Mouse (Mus musculus): ENCODE data around the gene Gm21987.

The Gm21987 gene

GRCm38 (mm10) chr16:38395060-38395730 lies 48.4 kb downstream of the Gm21987 start:
- no peak for DNase-seq (ENCODE audit: low spot score)

GRCm38 (mm10) chr16:38396155-38396554 lies 49.3 kb downstream of the Gm21987 start:
- no peak for DNase-seq (ENCODE audit: low spot score)

GRCm38 (mm10) chr16:38398266-38398665 lies 51.4 kb downstream of the Gm21987 start:
- DNase-seq (ENCODE audit: low spot score) = peak; percentile 80

GRCm38 (mm10) chr16:38399076-38399475 lies 52.2 kb downstream of the Gm21987 start:
- DNase-seq (ENCODE audit: low spot score) = no peak

GRCm38 (mm10) chr16:38399531-38400231 lies 52.8 kb downstream of the Gm21987 start:
- DNase-seq (ENCODE audit: low spot score) = peak; percentile 72

GRCm38 (mm10) chr16:38400311-38400960 lies 53.6 kb downstream of the Gm21987 start:
- DNase-seq (ENCODE audit: low spot score) = no peak

- no peak for DNase-seq (ENCODE audit: low spot score)
Measured at GRCm38 (mm10) chr16:38401468-38401867, 54.6 kb downstream of the Gm21987 start.

- DNase-seq (ENCODE audit: low spot score) = no peak
Measured at GRCm38 (mm10) chr16:38403639-38404038, 56.8 kb downstream of the Gm21987 start.

GRCm38 (mm10) chr16:38406293-38406692 lies 59.5 kb downstream of the Gm21987 start:
- DNase-seq (ENCODE audit: low spot score) = no peak

- DNase-seq (ENCODE audit: low spot score) = no peak
Measured at GRCm38 (mm10) chr16:38406708-38407107, 59.9 kb downstream of the Gm21987 start.

- no peak for DNase-seq (ENCODE audit: low spot score)
Measured at GRCm38 (mm10) chr16:38407584-38407983, 60.7 kb downstream of the Gm21987 start.

GRCm38 (mm10) chr16:38408416-38408815 lies 61.6 kb downstream of the Gm21987 start:
- no peak for DNase-seq (ENCODE audit: low spot score)

Measured in yolk sac, embryonic 10.5 days (tissue).